Mouse (Mus musculus) left cerebral cortex, postnatal 36 days (tissue): ENCODE measurements at regions not wholly inside any gene's neighbourhood (a gene's known extent, or its start where the extent isn't known, plus 50 kb on each side); places are given as distances from the start of the nearest gene placed in this dataset.
A peak's percentile ranks its signal among the peaks of the same experiment; 100 is the strongest.

Experiments
- DNase-seq, 2 experiments: peaks; one replicate each; pipeline ENCODE4 v3.0.0; 2021 to 2022; ENCODE audit warnings: low spot score in 2 of 2, mixed read lengths in 1 of 2
- intact Hi-C: fragments of 180-260 bp; cut with DNase I; formaldehyde crosslinking; loops from one replicate; pipeline ENCODE4 v1.15.1; 2025

GRCm38 (mm10) chr3:147041201-147041600 is 189.0 kb downstream of the Ttll7 start:
- DNase-seq, result no peak
- intact Hi-C loops, result no loop called here

GRCm38 (mm10) chr3:147042911-147043310 is 190.7 kb downstream of the Ttll7 start:
- no peak for DNase-seq
- intact Hi-C loops, result no loop called here

DNA sequence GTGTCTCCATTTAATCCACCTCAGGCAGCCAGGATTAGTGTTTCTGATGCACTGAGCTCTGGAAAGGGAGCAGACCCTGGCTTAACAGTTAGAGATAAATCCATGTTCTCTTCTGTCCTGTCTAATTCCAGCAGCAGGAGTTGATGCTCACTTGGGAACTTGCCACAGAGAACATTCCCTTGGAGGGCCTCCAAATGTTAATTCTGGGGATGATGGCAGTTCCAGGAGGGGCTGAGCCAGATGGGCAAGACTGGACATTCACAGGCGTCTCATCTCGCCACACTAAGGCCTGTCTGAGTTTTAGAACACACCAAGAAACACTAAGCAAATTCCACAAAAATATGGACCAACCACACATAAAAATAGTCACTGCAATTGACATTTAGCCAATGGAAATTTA is 194.5 kb downstream of the Ttll7 start:
- intact Hi-C loops, result no loop called here

DNA sequence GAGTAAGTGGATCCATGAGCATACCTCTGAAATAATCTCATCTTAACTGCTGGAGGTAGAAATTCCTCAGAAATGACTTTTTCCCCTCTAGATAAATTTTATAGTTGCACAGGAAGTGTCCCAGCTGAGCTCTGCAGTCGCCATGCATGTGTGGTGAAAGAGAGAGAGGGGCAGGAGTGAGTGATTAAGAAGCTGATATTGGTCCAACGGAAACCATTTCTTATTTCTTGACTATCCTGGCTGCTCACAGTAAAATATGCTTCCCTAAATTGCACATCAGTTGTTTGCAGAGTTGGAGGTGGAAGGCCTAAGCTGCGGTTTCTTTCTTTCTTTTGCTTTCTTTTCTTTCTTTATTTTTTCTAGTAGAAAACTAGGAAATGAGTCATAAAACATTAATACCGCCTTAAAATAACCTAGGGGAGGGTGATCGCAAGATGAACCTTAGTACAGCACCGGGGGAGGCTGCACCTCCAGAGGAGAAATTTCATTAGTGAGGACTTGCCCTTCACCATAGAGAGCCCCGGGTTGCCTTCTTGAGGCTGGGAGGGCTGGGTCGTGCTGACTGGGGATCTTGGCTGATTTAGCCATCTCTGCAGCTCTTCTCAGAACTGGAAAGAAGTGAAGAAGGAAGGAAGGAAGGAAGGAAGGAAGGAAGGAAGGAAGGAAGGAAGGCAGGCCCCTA is 202.1 kb downstream of the Ttll7 start:
- intact Hi-C loops, result no loop called here
- DNase-seq, result no peak

More for the DNA sequence above, 194.5 kb downstream of the Ttll7 start:
- DNase-seq, result no peak

GRCm38 (mm10) chr3:147057874-147058273 is 205.7 kb downstream of the Ttll7 start:
- intact Hi-C loops, result no loop called here
- no peak for DNase-seq

GRCm38 (mm10) chr3:147060659-147061058 is 208.5 kb downstream of the Ttll7 start:
- intact Hi-C loops, result no loop called here
- no peak for DNase-seq

DNA sequence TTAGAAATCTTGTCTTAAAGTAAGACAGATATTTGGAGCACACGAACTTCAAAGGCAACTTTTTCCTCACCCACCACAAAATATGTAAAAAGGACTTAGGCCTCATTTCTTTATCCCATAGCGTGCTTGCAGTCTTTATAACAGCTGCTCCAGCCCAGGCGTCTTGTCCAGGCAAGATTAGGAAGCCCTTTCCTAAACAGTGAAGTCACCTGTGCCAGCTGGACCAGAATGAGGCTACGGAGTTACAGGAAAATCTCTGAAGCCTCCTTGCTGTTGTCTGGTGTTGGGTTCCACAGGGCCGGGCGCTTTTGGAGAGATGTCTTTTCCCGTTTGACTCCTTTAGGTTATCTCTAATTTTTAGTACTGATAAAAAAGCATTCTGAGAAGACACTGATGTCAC is 210.3 kb downstream of the Ttll7 start:
- intact Hi-C loops, result no loop called here
- DNase-seq, result no peak

DNA sequence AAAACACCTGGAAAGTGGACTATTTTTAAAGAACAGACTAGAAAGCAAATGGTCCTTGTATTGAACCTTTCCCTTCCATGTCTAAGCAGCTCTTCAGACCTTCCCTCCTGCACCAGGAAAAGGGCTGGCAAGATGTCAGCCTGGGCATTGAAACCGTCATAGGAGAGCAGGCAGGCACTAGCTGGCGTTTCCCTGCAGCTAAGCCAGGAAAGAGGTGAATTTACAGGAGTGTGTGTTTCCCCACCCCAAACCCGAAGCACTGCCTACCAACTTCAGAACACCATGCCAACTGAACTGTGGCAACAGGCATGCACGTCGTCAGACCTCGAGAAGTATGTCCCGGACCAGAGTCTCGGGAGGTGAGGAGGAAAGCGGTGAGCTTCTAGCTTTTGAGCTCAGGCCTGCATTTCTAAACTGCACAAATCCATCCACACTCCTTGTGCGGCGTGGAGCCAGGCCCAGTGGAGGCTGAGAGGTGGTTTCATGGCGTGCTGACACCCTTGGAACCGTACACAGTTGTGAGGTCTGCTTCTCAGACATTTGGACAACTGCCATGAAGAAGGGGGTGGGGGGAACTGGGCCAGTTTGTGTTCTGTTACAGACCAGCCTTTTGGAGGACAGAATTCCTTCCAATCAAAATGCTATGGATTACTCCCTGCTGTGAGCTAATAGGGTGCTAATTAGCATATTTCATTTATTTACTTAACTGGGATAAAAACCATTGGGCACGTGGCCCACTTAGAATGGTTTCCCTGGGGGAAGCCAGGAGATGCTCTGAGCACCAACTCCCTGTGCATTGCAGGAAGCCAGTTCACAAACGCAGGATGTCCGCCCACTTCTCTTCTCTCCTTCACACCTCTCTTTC is 211.6 kb downstream of the Ttll7 start:
- intact Hi-C loops, result no loop called here
- DNase-seq, result peak; percentile 18 to 31

DNA sequence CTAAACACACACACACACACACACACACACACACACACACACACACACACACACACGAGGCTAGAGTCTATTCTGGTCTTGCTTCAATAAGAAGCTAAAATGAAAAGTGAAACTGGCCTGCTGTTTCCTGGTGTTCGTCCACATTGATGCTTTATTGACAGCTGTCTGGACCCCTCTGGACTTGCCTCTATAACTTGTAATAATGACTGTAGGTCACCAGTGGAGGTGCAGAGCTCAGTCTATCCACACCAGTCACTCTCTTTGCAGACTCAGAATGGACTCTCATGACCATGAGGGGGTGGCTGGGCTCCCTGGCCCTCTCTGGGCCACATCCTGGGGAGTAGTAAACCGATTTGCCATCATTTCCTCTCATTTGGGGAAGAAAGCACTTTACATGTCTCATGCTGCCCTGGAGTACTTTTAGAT is 212.3 kb downstream of the Ttll7 start:
- intact Hi-C loops, result no loop called here
- DNase-seq, result no peak

GRCm38 (mm10) chr3:147070972-147071371 is 218.8 kb downstream of the Ttll7 start:
- intact Hi-C loops, result no loop called here
- no peak for DNase-seq

GRCm38 (mm10) chr3:147080197-147080596 is 228.0 kb downstream of the Ttll7 start:
- no peak for DNase-seq
- intact Hi-C loops, result no loop called here

- intact Hi-C loops, result no loop called here
- no peak for DNase-seq
These were observed 228.7 kb downstream of the Ttll7 start for GRCm38 (mm10) chr3:147080768-147081448.

DNA sequence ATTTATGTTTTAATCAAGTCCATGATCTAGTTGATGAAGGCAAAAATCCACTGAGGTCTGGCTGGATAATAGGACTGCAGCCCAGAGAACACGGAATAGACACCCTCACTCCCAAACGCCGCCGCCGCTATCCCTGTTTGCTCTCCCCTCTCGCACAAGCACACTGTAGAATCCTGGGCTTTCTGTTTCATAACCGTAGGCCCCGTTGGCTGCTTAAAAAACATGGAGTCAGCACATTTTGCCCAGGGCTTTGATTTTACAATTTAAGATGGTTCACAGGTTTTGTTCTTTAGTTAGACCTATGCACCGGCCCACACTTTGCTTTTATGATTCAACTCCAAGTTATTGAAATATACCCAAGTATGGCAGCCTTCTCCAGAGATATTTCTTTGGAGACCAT is 229.6 kb downstream of the Ttll7 start:
- DNase-seq, result no peak
- intact Hi-C loops, result no loop called here

GRCm38 (mm10) chr3:147082255-147082943 is 230.2 kb downstream of the Ttll7 start:
- no peak for DNase-seq
- intact Hi-C loops, result no loop called here

DNA sequence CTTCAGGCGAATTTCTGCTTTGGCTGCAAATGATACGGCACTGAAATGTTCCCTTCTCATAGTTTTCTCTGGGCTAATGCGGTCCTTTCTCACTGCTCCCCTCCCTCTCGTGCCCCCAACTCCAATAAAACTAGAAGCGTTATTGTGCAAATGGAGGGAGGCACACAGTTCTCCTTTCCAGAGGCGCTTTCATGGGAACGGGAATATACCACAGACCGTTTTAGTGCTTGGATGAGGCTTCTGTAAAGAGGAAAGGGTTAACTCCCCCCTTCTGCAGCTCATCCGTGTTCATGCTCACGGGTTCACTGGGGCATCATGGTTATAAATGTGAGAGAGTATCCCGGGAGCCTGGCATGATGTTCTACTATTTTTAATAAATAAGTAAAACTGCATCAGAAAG is 231.2 kb downstream of the Ttll7 start:
- no peak for DNase-seq
- intact Hi-C loops, result no loop called here

DNA sequence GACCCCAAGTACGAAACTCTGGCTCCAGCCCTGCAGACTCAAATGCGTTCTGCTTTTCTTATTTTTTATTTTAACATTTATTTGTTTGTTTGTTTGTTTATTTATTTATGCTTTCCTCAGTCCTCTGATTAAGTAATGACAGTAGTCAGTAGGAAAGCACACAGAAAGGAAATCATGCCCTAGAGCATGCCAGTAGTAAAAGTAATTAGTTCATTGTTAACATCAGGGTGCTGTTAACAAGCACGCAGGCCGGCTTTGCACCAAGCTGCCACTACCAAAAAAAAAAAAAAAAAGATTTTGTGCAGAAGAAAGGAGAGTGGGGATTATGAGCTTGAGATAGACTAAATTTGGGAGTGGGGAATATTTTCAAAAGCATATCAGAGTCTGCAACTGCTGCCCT is 231.7 kb downstream of the Ttll7 start:
- intact Hi-C loops, result no loop called here

DNA sequence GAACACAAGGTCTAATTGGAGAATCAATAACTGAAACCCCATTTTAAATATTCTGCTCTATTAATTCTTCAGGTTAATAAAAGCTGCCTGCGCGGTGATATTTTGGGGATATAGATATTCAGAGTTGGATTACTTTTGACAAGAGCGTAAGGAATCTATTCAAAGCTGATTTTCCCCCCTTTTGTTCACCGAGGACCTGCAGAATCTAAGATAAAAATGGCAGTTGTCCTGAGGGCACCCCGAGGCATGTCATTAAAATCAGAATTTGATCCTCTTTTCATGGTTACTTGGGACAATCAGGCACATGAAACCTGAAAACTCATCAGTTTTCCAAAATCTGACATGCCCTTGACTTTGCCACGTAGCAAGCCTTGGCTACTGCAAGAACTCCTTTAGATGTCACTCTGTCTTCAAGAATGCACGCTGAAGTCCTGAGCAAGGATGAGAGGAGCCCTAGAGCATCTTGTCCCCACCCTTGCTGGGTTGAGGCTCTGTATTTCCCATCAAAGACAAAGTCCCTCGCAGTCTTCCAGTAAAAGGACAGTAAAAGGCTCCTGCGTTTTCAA is 232.5 kb downstream of the Ttll7 start:
- DNase-seq, result no peak
- intact Hi-C loops, result no loop called here

More for the DNA sequence above, 231.7 kb downstream of the Ttll7 start:
- DNase-seq, result no peak

GRCm38 (mm10) chr3:147088171-147088570 is 236.0 kb downstream of the Ttll7 start:
- intact Hi-C loops, result no loop called here
- DNase-seq, result no peak

DNA sequence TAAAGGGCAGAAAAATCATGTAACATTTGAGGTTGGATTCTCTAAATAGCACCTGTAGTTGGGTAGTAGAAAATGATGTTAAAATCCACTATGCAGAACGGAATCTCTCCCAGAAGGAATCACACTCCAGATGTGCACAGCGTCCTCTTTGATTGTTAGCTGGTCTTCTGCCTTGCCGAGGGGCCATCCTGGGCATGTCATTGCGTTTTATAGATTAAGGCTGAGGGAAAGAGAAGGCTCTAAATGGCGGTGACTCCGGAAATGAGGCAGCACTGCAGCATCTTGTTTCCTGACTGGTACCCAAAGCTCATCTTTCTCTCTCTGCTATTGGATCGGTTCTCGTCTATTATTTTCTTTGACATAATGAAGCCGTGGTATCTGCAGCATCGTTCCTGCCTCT is 237.5 kb downstream of the Ttll7 start:
- intact Hi-C loops, result loop anchor here (10.0 kb wide), 1 partner anchor 1895 kb away; no protein-coding TSS in a partner anchor
- DNase-seq, result no peak
